ENCODE assay signal across 8 mouse cellular contexts in genomic region chr19:5609171-5609546, GRCm38 (mm10). TPM values are rescaled to one million over a fixed set of nuclear protein-coding genes. Genes with fewer than 3 reads are reported as not detected.
DNase-seq lines count a peak whose midpoint lies in the region; ATAC-seq and TF ChIP-seq lines count a peak whose summit lies in the region.

No protein-coding gene starts in this region.

- H3K27me3 ChIP-seq in heart, embryonic 12.5 days (replicated peaks) = no peaks in the 10 kb centered on the region
- H3K27me3 ChIP-seq in CH12.LX (replicated peaks) = no peaks in the 10 kb centered on the region
- H3K27me3 ChIP-seq in forebrain, embryonic 11.5 days (ENCODE audit: control insufficient read depth, insufficient read depth, low read length) = no peaks in the 10 kb centered on the region
- H3K27me3 ChIP-seq in liver, embryonic 13.5 days = no peaks in the 10 kb centered on the region

- no peak for TF ChIP-seq POLR2A in CH12.LX (IDR thresholded peaks at IDR 0.05; ENCODE audit: low read depth, low read length)

- H3K36me3 ChIP-seq in heart, embryonic 12.5 days = peaks cover 48% of the 10 kb centered on the region
- peaks cover 43 to 49% of the 10 kb centered on the region in 2 experiments for H3K36me3 ChIP-seq in CH12.LX (replicated peaks in 1 of 2; ENCODE audit: control insufficient read depth in 1 of 2, insufficient read depth in 1 of 2, low read length in 1 of 2)
- H3K36me3 ChIP-seq in forebrain, embryonic 11.5 days (ENCODE audit: control insufficient read depth, insufficient read depth, low read length) = peaks cover 7% of the 10 kb centered on the region
- peaks cover 50% of the 10 kb centered on the region for H3K36me3 ChIP-seq in liver, embryonic 13.5 days

- peak overlapping the region; percentile 69 for H3K4me3 ChIP-seq in heart, embryonic 12.5 days
- peak overlapping the region; percentile 71 to 77 (median 72) for H3K4me3 ChIP-seq in CH12.LX (replicated peaks in 1 of 3; ENCODE audit: low read depth in 2 of 3, low read length in 2 of 3, poor library complexity in 1 of 3)
- peak overlapping the region; percentile 74 for H3K4me3 ChIP-seq in forebrain, embryonic 11.5 days (ENCODE audit: low read depth, low read length)
- peak overlapping the region; percentile 80 for H3K4me3 ChIP-seq in liver, embryonic 13.5 days (replicated peaks)

- no peak for TF ChIP-seq EP300 in CH12.LX (IDR thresholded peaks at IDR 0.05; ENCODE audit: low read length)

- peak overlapping the region; percentile 75 for H3K4me2 ChIP-seq in heart, embryonic 12.5 days
- peak overlapping the region; percentile 39 for H3K4me2 ChIP-seq in CH12.LX (ENCODE audit: insufficient read depth, low read depth, poor library complexity, severe bottlenecking)
- peak overlapping the region; percentile 64 for H3K4me2 ChIP-seq in forebrain, embryonic 11.5 days (ENCODE audit: low read depth, low read length, severe bottlenecking)
- H3K4me2 ChIP-seq in liver, embryonic 13.5 days = peak overlapping the region; percentile 88

- dilution Hi-C loops in CH12.LX (cut with MboI; ENCODE audit: extremely low pct_ligation_motif_present, extremely low pct_unique_long_range_greater_than_20kb, low sequenced_read_pairs) = no loop called here

- no peak for DNase-seq in heart, adult 9 months (ENCODE audit: low spot score in 2 of 2)
- DNase-seq in CH12.LX (ENCODE audit: extremely low read depth) = no peak
- no peak for DNase-seq in forebrain, embryonic 11.5 days (ENCODE audit: low spot score)
- DNase-seq in liver, embryonic 13.5 days = no peak
- no peak for DNase-seq in urinary bladder, adult 2 months (ENCODE audit: low spot score)
- no peak for DNase-seq in T-cell, adult 2 months (ENCODE audit: low spot score)
- DNase-seq in thymus, postnatal 10 days (ENCODE audit: low spot score in 2 of 2) = no peak

- WGBS in heart, embryonic 12.5 days = 58% methylated on average over 10 of the region's 10 CpGs
- WGBS in forebrain, embryonic 11.5 days = 64% methylated on average over 10 of the region's 10 CpGs
- 67% methylated on average over 10 of the region's 10 CpGs for WGBS in liver, embryonic 13.5 days (ENCODE audit: insufficient replicate concordance)

- H3K4me1 ChIP-seq in heart, embryonic 12.5 days (replicated peaks) = peaks cover 17% of the 10 kb centered on the region
- H3K4me1 ChIP-seq in CH12.LX (ENCODE audit: control insufficient read depth in 1 of 2, insufficient read depth in 2 of 2) = peaks cover 10 to 23% of the 10 kb centered on the region in 2 experiments
- H3K4me1 ChIP-seq in forebrain, embryonic 11.5 days (replicated peaks; ENCODE audit: control insufficient read depth, insufficient read depth, low read length) = 0 out of 2 replicates have a peak, but pooled peaks cover 4% of the 10 kb centered on the region
- H3K4me1 ChIP-seq in liver, embryonic 13.5 days (replicated peaks) = peaks cover 56% of the 10 kb centered on the region

- in situ Hi-C loops in CH12.LX (cut with MboI; ENCODE audit: low pct_ligation_motif_present, low pct_unique_long_range_greater_than_20kb, low sequenced_read_pairs) = no loop called here

- peak overlapping the region; percentile 75 for H3K9ac ChIP-seq in heart, embryonic 12.5 days
- H3K9ac ChIP-seq in CH12.LX (ENCODE audit: insufficient read depth, low read depth) = peak overlapping the region; percentile 80
- H3K9ac ChIP-seq in forebrain, embryonic 11.5 days (ENCODE audit: low read length) = peak overlapping the region; percentile 93
- peak overlapping the region; percentile 81 for H3K9ac ChIP-seq in liver, embryonic 13.5 days

- no peak for TF ChIP-seq RAD21 in CH12.LX (IDR thresholded peaks at IDR 0.05; ENCODE audit: low read depth, low read length)

- 0 out of 2 replicates have a peak, but pooled peaks cover 2% of the 10 kb centered on the region for H3K79me2 ChIP-seq in CH12.LX (replicated peaks; ENCODE audit: control insufficient read depth, extremely low read depth, insufficient read depth, poor library complexity, severe bottlenecking)

- peak overlapping the region; percentile 94 for H3K27ac ChIP-seq in heart, embryonic 12.5 days (ENCODE audit: poor library complexity, severe bottlenecking)
- no peak overlapping the region for H3K27ac ChIP-seq in CH12.LX (ENCODE audit: insufficient read depth, low read depth)
- H3K27ac ChIP-seq in forebrain, embryonic 11.5 days (ENCODE audit: low read depth, low read length) = peak overlapping the region; percentile 94
- peak overlapping the region; percentile 91 for H3K27ac ChIP-seq in liver, embryonic 13.5 days

- ATAC-seq in heart, embryonic 12.5 days (ENCODE audit: insufficient number of reproducible peaks, low FRiP score) = no peak
- no peak for ATAC-seq in forebrain, embryonic 11.5 days (replicated peaks; ENCODE audit: low FRiP score)
- ATAC-seq in liver, embryonic 13.5 days (ENCODE audit: low read depth) = no peak

- TF ChIP-seq CTCF in CH12.LX (conservative IDR thresholded peaks at IDR 0.05 in 1 of 2, IDR thresholded peaks at IDR 0.05 in 1 of 2; ENCODE audit: low read depth in 2 of 2, low read length in 2 of 2) = no peak

- no peaks in the 10 kb centered on the region for H3K9me3 ChIP-seq in heart, embryonic 12.5 days (replicated peaks)
- H3K9me3 ChIP-seq in CH12.LX (replicated peaks; ENCODE audit: low read length) = no peaks in the 10 kb centered on the region
- no peaks in the 10 kb centered on the region for H3K9me3 ChIP-seq in forebrain, embryonic 11.5 days (ENCODE audit: control insufficient read depth, low read length)
- H3K9me3 ChIP-seq in liver, embryonic 13.5 days (replicated peaks) = no peaks in the 10 kb centered on the region

TF ChIP-seq in CH12.LX, 34 proteins besides CTCF, POLR2A, EP300 and RAD21:
- TF ChIP-seq POLR2AphosphoS2 (IDR thresholded peaks at IDR 0.05; ENCODE audit: low read depth, low read length) (no peak), GABPA (IDR thresholded peaks at IDR 0.05; ENCODE audit: insufficient replicate concordance, low read depth, low read length) (no peak), MXI1 (IDR thresholded peaks at IDR 0.05; ENCODE audit: low read depth, low read length) (no peak), TCF12 (IDR thresholded peaks at IDR 0.05; ENCODE audit: low read depth, low read length) (no peak), SMC3 (IDR thresholded peaks at IDR 0.05; ENCODE audit: low read depth, low read length) (no peak), JUN (IDR thresholded peaks at IDR 0.05; ENCODE audit: insufficient read depth, low read depth, low read length) (no peak), SIN3A (IDR thresholded peaks at IDR 0.05; ENCODE audit: low read length) (no peak)

RNA-seq across cellular contexts. Expression of gene Kat5, which starts 0.9 kb away (rescaled TPM):
- 31.5 and 36.1 TPM in 2 replicates for polyA plus RNA-seq in heart, embryonic 12.5 days (2016; fragmentation: Nextera tagmentation; extraction: Ambion mirVana)
- total RNA-seq in CH12.LX (2012; rRNA removed) (44.9 and 46.5 TPM in 2 replicates), CH12.LX (2014; rRNA removed) (75.4 and 106 TPM in 2 replicates)
- 50.1 and 62.8 TPM in 2 replicates for polyA plus RNA-seq in CH12.LX (2012; ENCODE audit: insufficient read length, low read depth)
- polyA plus RNA-seq in forebrain, embryonic 11.5 days (2014; fragmentation: Nextera tagmentation; extraction: Ambion mirVana) = 38.0 and 38.9 TPM in 2 replicates
- 21.7 and 23.8 TPM in 2 replicates for polyA plus RNA-seq in liver, embryonic 13.5 days (2015; fragmentation: Nextera tagmentation; extraction: Ambion mirVana)
- polyA plus RNA-seq in urinary bladder, adult 2 months (2012; rRNA removed) = 60.1 and 67.7 TPM in 2 replicates

RNA-seq across cellular contexts. Expression of gene Rnaseh2c, which starts 7.5 kb away (rescaled TPM):
- 102 and 110 TPM in 2 replicates for polyA plus RNA-seq in heart, embryonic 12.5 days (2016; fragmentation: Nextera tagmentation; extraction: Ambion mirVana)
- total RNA-seq in CH12.LX (2012; rRNA removed) (124 and 164 TPM in 2 replicates), CH12.LX (2014; rRNA removed) (51.3 and 54.2 TPM in 2 replicates)
- polyA plus RNA-seq in CH12.LX (2012; ENCODE audit: insufficient read length, low read depth) = 75.4 and 79.0 TPM in 2 replicates
- 158 and 198 TPM in 2 replicates for polyA plus RNA-seq in forebrain, embryonic 11.5 days (2014; fragmentation: Nextera tagmentation; extraction: Ambion mirVana)
- 164 and 176 TPM in 2 replicates for polyA plus RNA-seq in liver, embryonic 13.5 days (2015; fragmentation: Nextera tagmentation; extraction: Ambion mirVana)
- polyA plus RNA-seq in urinary bladder, adult 2 months (2012; rRNA removed) = 38.2 and 41.2 TPM in 2 replicates

RNA-seq across cellular contexts. Expression of gene Rela, which starts 28.1 kb away (rescaled TPM):
- 41.3 and 42.5 TPM in 2 replicates for polyA plus RNA-seq in heart, embryonic 12.5 days (2016; fragmentation: Nextera tagmentation; extraction: Ambion mirVana)
- total RNA-seq in CH12.LX (2012; rRNA removed) = 21.0 and 22.1 TPM in 2 replicates
- total RNA-seq in CH12.LX (2014; rRNA removed) = 11.1 and 12.1 TPM in 2 replicates
- polyA plus RNA-seq in CH12.LX (2012; ENCODE audit: insufficient read length, low read depth) = 43.8 and 51.9 TPM in 2 replicates
- 37.8 and 39.9 TPM in 2 replicates for polyA plus RNA-seq in forebrain, embryonic 11.5 days (2014; fragmentation: Nextera tagmentation; extraction: Ambion mirVana)
- 24.5 and 28.8 TPM in 2 replicates for polyA plus RNA-seq in liver, embryonic 13.5 days (2015; fragmentation: Nextera tagmentation; extraction: Ambion mirVana)
- polyA plus RNA-seq in urinary bladder, adult 2 months (2012; rRNA removed) = 58.3 and 64.0 TPM in 2 replicates

RNA-seq across cellular contexts. Expression of gene Ap5b1, which starts 41.3 kb away (rescaled TPM):
- polyA plus RNA-seq in heart, embryonic 12.5 days (2016; fragmentation: Nextera tagmentation; extraction: Ambion mirVana) = 2.2 and 2.5 TPM in 2 replicates
- total RNA-seq in CH12.LX (2012; rRNA removed) (9.6 and 10.6 TPM in 2 replicates), CH12.LX (2014; rRNA removed) (3.2 and 3.6 TPM in 2 replicates)
- polyA plus RNA-seq in CH12.LX (2012; ENCODE audit: insufficient read length, low read depth) = 6.5 and 8.5 TPM in 2 replicates
- polyA plus RNA-seq in forebrain, embryonic 11.5 days (2014; fragmentation: Nextera tagmentation; extraction: Ambion mirVana) = 1.9 and 2.5 TPM in 2 replicates
- 2.3 and 2.9 TPM in 2 replicates for polyA plus RNA-seq in liver, embryonic 13.5 days (2015; fragmentation: Nextera tagmentation; extraction: Ambion mirVana)
- polyA plus RNA-seq in urinary bladder, adult 2 months (2012; rRNA removed) = 4.8 and 7.1 TPM in 2 replicates

RNA-seq across cellular contexts. Expression of gene Ovol1, which starts 48.7 kb away (rescaled TPM):
- not detected in 2 replicates for polyA plus RNA-seq in heart, embryonic 12.5 days (2016; fragmentation: Nextera tagmentation; extraction: Ambion mirVana)
- total RNA-seq in CH12.LX (2012; rRNA removed) (not detected in 2 replicates), CH12.LX (2014; rRNA removed) (not detected in 2 replicates)
- not detected in 2 replicates for polyA plus RNA-seq in CH12.LX (2012; ENCODE audit: insufficient read length, low read depth)
- polyA plus RNA-seq in forebrain, embryonic 11.5 days (2014; fragmentation: Nextera tagmentation; extraction: Ambion mirVana) = 0.11 and 0.35 TPM in 2 replicates
- 0.06 and 0.09 TPM in 2 replicates for polyA plus RNA-seq in liver, embryonic 13.5 days (2015; fragmentation: Nextera tagmentation; extraction: Ambion mirVana)
- 4.7 and 5.1 TPM in 2 replicates for polyA plus RNA-seq in urinary bladder, adult 2 months (2012; rRNA removed)
